Mouse (Mus musculus): Measurements from ENCODE around the gene Baz2b.
"Not testable (repeated sequence)": the region's sequence is repeated elsewhere in the genome, so short reads cannot be mapped to it uniquely, and the experiment has no call there.

The Baz2b gene

GRCm38 (mm10) chr2:60196841-60197240 lies 12.8 kb downstream of the Baz2b start:
- DNase-seq, result no peak

DNA sequence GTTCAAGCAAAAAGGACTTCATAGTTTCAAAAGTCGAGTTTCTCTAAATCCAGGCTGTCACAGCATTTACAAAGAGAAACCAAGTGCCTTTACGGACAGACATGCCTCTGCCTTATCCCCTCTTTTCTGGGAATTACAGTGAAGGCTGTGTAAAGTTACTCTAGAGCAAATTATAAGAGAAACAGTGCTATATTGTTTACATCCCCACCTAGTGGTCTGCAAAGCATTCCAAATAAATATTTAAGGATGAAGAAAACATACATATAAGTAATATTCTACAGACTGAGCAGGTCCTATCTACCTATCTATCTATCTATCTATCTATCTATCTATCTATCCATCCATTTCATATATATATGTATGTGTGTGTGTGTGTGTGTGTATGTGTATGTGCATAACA lies 27.9 kb downstream of the Baz2b start:
- no peak for DNase-seq

DNA sequence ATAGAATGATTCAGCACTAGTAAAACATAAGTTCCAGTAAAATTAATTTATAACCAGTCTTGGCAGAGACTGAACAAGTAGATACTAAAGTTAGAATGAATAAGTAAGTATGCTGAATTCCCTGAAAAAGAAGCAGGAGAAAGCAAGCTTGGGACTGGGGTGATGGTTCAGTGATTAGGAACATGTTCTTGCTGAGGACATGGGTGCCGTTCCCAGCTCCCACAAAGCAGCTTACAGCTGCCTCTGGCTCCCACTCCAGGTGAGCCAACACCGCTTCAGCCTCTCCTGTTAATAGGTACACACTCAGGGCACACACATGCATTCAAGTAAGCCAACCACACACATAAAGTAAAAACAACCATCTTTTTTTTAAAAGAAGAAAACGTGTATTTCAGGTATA lies 32.1 kb downstream of the Baz2b start:
- no peak for DNase-seq

DNA sequence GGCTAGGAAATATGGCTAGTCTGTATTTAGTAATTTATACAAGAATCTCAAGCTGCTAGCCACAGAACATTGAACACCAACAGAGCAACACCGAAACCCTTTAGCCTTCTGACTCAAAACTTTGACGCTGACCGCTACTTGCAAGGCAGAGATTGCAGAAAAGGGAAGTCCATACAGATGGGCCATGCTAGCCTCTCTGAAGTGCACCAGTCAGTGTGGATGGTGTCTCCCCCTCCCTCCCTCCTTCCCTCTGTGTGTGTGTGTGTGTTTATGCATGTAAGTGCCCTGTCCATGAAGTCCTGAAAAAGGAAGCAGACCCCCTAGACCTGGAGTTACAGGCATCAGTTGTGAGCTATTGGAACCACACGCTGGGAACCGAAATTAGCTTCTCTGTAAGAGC lies 33.6 kb downstream of the Baz2b start:
- DNase-seq, result peak in 1 of 2 experiments; percentile 32

GRCm38 (mm10) chr2:60175078-60175477 lies 34.6 kb downstream of the Baz2b start:
- no peak for DNase-seq

- no peak for DNase-seq
Observed at GRCm38 (mm10) chr2:60173595-60173994, 36.0 kb downstream of the Baz2b start.

- no peak for DNase-seq
Observed at GRCm38 (mm10) chr2:60173190-60173589, 36.4 kb downstream of the Baz2b start.

DNA sequence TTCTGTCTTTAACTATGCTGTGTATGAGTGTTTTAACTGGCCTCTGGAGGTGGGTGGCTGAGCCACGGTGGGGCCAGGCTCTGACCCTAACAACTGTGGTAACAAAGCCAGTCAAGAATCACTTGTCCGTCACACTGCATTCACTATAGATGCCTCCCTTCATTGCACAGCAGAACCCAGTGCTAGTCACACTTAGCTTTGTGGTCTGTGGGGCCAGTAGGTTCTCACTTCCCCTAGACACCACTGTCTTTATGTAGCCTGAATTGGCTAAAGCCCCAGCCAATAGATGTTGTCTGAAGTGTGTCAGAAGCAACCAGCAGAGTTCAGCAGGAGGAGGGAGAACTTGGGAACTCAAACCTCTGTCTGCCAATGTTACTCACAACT lies 37.1 kb downstream of the Baz2b start:
- DNase-seq, result peak; percentile 42 to 57

GRCm38 (mm10) chr2:60171786-60172530 lies 37.7 kb downstream of the Baz2b start:
- peak; percentile 22 to 43 for DNase-seq

DNA sequence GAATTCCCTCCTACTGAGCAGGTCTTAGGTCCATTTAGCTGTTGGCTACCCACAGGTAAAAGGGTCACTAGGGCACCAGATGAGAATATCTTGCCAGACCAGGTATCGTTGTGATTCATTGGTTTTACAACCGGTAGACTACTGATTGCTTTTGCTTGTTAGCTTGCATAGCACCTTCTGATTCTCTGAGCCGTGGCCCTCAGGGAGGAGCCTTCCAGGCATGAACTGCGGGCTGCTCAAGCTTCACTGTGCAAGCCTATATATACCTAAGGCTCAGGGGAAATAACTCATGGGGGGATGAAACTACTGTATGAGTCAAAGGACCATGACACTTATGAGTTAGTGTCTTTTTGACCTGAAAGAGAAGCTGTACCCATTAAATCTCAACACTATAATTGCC lies 42.8 kb downstream of the Baz2b start:
- peak in 1 of 2 experiments; percentile 22 for DNase-seq

GRCm38 (mm10) chr2:60165679-60166078 lies 44.0 kb downstream of the Baz2b start:
- no peak for DNase-seq

DNA sequence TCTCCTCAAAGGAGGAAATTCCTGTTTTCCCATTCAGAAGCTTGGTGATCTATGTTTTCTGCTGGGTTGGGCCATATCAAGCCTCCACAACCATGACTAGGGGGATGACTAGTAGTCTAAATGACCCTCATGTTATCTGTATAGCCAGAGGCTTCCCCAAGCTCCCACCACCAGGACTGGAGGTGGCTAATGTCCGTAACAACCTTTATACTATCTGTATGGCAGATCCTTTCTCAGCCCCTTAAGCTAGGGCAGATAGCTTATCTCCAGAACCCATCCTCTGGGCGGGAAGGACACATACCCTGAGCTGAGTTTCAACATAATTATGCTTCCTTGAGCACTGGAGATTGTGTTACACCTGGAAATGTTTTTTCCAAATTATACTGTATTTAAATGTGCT lies 45.9 kb downstream of the Baz2b start:
- no peak for DNase-seq

DNA sequence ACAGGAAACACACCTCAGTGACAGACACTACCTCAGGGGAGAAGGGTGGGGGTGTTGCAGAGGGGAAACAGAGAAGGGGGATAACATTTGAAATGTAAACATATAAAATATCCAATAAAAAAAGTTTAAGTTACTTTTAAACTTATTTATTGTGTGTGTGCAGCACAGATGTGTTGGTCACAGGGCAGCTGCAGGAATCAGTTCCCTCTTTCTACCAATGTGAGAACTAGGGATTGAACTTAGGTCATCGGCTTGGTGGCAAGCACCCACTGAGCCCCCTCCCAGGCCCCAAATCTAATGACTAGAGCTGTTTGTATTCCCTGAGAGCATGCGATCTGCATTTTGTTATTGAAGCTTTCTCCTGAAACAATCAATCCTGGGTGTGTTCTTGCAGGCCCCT lies 57.2 kb downstream of the Baz2b start:
- DNase-seq, result no peak

- DNase-seq, result no peak
Observed at GRCm38 (mm10) chr2:60148651-60149050, 61.0 kb downstream of the Baz2b start.

DNA sequence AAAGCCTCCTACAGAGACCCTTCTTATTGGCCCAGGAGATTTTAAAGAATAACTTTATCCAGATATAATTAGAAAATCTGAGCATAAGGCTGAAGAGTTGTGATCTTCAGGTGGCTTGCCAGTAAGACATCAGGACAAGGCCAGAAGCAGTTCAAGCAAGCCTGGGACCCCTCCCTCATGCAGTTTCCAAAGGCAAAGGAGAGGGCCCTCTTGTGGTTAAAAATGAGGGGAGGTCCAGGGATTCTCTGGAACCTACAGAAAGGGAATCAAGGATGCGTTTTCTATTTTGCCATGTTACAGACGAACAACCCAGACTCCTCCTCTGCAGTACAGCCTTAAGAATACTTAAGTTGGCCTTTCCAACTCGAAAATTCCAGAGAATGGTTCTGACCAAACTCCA lies 62.2 kb downstream of the Baz2b start:
- DNase-seq, result no peak

DNA sequence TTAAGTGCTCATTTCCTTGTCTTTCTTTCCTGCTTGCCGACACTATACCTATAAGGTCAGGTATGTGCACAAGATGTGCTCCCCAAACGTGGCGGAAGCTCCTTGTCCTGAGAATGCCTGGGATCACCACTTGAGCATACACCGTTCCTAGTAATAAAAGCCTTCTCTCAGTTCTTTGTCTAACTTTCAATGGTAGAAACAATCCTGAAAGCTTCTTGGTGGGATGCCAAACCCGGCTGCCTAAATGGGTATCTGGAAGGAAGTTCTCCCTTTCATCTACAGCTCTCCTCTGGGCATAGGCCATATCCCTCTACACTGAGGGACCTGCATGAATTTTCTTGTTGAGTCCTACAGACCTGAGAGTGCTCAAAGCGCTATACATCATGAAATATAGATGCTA lies 63.9 kb downstream of the Baz2b start:
- no peak for DNase-seq

DNA sequence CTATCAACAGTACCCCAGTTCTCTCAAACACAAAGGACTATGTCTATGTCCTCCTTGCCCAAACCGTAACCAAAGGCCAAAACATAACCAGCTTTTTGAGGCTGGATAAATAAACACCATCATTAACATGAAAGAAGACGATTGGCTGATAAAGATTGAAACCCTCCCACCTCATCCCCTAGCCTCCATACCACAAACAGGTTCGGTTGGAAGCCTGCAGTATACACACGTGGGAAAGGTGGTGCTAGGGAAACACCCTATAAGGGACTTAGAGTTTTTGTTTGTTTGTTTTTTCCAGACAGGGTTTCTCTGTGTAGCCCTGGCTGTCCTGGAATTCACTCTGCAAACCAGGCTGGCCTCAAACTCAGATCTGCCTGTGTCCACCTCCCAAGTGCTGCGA lies 66.3 kb downstream of the Baz2b start:
- DNase-seq, result no peak

GRCm38 (mm10) chr2:60142281-60142680 lies 67.4 kb downstream of the Baz2b start:
- DNase-seq, result no peak

DNA sequence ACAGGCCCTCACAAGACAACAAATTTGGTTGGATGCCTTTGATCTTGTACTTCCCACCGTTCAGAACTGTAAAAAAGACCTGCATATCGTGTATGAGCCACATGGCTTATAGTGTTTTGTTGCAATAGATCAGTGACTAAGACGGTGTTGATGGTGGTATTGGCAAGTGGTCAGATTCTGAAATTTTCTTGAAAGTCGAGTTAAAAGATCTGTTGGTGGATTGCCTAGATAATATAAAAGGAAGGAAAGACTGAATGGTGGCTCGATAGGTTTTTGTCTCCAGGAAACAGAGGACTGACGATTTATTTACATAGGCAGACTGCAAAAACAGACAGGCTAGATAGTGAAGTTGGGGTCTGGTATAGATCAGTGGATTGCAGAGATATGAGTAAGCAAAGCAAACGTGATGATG lies 70.9 kb downstream of the Baz2b start:
- DNase-seq, result no peak

DNA sequence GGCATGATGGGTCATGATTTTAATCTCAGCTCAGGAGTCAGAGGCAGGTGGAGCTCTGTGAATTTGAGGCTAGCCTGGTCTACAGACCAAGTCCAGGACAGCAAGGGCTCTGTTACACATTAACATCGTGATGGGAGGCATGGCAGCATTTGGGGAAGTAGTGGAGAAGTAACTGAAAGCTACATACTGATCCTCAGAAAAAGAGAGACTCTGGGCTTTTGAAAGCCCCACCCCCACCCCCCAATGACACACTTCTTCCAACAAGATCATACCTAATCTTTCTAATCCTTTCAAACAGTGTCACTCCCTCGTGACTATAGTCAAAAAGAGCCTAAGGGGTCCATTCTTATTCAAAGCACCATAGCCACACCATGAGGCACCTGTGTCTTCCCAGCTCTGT lies 73.8 kb downstream of the Baz2b start:
- no peak for DNase-seq

- not testable (repeated sequence) for DNase-seq
Observed at GRCm38 (mm10) chr2:60134958-60135357, 74.7 kb downstream of the Baz2b start.

DNA sequence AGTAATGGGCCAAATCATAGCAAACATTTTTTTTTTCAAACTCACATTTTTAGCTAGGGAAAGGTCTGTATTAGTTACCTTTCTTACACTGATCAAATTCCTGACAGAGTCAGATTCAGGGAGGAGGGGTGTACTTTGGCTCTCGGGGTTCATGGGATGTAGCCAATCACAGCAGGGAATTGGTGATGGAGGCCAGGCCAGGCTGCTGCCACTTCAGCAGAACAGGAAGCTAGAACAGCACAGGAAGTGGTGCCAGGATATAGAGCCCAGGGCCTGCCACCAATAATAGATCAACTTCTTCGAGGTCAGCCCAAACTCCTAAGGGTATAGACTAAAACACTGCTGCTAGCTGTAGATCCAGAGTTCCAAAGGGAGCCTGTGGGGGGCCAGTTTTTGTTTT lies 76.6 kb downstream of the Baz2b start:
- no peak for DNase-seq

DNA sequence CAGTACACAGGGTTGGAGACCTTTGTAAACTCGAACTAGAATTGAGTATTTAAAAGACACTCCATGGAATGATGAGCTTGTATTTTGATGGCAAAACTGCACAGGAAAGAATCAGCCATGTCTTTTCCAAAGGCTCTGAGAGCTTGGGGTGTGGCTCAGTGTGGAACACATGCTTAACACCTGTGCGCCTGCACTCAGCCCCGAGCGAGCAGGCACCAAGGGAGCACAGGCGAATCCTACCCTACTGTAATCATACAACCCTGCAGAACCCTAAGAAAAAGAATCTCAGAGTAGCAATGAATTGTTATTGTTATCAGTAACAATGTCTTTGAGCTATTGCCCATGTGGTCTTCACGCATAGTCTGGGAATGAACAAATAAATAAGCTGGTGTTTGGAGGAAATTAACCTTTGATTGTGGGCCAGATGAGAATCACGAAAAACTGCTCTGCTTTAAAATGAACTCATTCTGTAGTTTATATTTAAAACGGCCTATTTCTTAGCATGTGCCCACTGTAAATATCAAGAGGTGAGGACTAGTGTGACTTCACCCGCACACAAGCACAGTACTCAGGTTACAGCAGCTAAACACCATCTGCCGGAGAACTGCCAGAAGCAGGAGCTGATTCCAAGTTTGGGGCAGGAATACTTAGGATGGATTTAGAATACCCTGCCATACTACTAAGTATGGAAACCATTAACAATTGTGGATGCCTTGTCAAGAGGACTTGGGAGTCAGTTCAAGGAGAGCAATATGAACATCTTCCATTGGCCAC lies 77.2 kb downstream of the Baz2b start:
- DNase-seq, result no peak

DNA sequence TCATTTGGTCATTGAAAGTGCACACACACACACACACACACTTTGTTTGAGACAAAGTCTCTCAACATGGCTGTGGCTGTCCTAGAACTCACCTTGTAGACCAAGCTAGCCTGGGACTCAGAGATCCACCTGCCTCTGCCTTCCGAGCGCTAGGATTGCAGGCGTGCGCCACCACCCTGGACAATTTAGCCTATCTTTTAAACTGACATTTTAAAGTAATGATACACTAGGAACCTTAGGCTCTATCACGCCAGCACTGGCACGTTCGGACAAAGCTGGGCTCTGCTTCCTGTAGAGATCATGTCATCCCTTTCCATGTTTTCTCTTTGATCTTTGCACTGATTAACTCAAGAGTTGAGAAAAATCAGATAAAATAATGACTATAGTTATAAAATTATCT lies 81.0 kb downstream of the Baz2b start:
- DNase-seq, result no peak

DNA sequence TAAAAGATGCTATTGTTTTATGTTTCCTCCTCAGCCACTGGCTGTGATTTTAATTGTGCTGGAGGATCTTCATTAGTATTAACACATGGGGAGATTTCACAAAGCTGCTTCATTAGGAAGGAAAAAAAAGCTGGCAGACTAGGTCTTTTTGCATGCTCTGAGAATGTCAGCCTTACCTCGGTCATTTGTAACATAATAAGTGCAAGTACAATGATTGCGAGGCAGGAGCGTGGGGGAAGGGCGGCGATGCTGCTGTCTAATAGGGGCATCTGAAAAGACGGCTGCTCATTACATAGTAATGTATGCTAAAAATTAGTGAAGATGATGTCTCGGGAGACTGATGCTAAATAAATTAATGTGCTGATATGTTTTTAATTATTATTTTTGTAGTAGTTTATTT lies 82.8 kb downstream of the Baz2b start:
- no peak for DNase-seq

All from spleen, adult 18-20 months (tissue).